Mouse (Mus musculus): ENCODE data around the gene Klc3. TPM values are rescaled to one million over a fixed set of nuclear protein-coding genes. Genes with fewer than 3 reads are reported as not detected.

Gene Klc3
- total RNA-seq, 2 experiments from 2014 or later = 0.24 to 0.92 TPM

DNA sequence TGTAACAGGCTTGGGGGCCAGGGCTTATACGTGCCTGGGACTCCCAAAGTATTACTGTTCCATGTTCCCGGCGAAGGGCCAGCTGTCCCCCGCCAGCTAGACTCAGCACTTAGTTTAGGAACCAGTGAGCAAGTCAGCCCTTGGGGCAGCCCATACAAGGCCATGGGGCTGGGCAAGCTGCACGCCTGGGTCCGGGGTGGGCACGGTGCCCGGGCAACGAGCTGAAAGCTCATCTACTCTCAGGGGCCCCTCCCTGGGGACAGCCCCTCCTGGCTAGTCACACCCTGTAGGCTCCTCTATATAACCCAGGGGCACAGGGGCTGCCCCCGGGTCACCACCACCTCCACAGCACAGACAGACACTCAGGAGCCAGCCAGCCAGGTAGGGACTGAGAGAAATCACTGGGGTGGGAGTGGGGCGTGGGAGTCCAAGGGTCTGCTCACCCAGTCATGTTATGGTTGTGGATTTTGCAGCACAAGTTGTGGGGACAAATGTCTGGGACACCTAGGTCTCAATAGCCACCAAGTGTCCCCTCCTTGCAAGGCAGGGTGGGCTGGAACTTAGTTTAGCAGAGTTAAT, 7.0 kb upstream of the Klc3 start:
- intact Hi-C loops (cut with DNase I) = no loop called here
- peak; percentile 67 to 69 for DNase-seq

DNA sequence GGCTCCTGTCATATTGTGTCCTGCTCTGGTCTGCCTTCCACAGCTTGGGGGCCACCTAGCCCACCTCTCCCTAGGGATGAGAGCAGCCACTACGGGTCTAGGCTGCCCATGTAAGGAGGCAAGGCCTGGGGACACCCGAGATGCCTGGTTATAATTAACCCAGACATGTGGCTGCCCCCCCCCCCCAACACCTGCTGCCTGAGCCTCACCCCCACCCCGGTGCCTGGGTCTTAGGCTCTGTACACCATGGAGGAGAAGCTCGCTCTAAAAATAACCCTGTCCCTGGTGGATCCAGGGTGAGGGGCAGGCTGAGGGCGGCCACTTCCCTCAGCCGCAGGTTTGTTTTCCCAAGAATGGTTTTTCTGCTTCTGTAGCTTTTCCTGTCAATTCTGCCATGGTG, 5.8 kb upstream of the Klc3 start:
- DNase-seq = peak in 1 of 2 experiments; percentile 32
- intact Hi-C loops (cut with DNase I) = loop anchor here (5.0 to 10.0 kb wide), 4 partner anchors 93 to 295 kb away; no protein-coding TSS in a partner anchor

DNA sequence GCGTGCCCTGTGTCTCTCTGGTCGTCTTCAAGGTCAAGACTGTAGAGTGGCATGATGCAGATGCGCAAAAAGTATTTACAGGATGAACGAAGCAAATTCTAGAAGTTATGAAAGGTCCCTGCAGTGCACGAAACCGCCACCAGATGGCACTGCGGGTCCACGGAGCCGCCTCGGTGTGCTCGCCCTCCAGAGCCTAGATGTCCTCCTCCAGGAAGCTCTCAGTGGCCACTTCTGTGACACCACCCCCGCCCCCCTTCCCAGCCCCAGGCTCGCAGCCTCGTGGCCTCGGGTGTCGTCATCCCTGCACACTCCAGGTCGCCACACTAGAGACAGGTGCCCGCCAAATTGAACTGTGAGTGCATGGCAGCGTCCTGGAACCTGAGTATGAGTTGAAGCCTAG, 1.5 kb upstream of the Klc3 start:
- intact Hi-C loops (cut with DNase I) = loop anchor here (5.0 to 10.0 kb wide), 4 partner anchors 97 to 299 kb away; no protein-coding TSS in a partner anchor
- peak; percentile 81 to 94 for DNase-seq

DNA sequence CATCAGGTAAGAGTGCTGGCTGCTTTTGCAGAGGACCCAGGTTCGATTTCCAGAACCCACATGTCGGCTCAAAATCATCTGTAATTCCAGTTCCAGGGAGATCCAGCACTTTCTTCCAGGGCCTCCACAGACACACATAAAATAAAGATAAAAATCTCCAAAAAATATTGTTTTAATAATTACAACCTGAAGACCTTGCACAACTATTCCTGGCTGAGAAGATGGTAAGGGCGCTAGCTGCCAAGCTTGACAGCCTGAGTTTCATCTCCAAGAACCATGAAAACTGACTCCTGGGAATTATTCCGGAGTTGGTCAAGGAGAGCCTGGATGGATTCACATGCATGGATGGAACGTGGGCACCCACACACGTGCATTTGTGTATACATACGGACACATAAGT, 572 bp upstream of the Klc3 start, which contains the start of gene Ckm:
Ckm (plus strand) TSS at position 301 of the 400 bp plus-strand sequence.
- DNase-seq = no peak
- intact Hi-C loops (cut with DNase I) = loop anchor here (10.0 kb wide), 1 partner anchor 300 kb away; no protein-coding TSS in a partner anchor

DNA sequence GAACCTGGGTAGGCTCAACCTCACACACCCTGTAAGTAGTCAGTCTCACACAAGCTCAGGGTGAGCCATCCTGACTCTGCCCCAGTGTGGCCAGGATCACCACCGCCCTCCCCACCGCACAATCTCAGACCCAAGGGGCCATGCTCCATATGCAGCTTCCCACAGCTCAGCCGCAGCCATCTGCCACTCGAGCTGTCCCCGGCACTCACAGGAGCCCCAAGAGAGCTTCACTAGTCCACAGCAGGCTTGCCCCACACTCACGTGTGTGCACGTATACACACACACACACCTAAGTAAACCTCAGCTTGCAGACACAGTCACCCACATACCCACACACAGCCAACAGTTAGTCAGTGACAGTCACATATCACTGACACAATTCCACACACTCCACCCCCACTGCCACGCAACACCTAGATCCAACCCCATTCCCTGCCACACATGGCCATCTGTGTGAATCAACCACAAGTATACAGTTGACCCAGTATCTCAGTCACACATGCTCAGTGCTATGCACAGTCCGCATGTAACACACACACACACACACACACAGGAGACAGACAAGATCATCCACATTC, 1.3 kb downstream of the Klc3 start:
- intact Hi-C loops (cut with DNase I) = loop anchor here (10.0 kb wide), 1 partner anchor 302 kb away; no protein-coding TSS in a partner anchor

DNA sequence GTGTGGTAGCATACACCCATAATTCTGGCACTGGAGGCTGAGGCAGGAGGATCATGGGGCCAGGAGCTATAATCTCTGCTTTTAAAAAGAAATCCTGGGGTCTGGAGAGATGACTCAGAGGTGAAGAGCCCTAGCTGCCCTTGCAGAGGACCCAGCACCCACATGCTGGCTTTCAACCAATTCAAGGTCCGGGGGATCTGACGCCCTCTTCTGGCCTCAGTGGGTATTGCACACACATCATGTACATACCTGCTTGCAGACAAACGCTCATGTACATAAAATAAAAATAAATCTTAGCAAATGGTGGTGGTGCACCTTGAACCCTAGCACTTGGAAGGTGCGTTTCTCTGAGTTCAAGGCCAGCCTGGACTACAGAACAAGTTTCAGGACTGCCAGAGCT, 3.0 kb downstream of the Klc3 start:
- DNase-seq = no peak
- intact Hi-C loops (cut with DNase I) = loop anchor here (10.0 kb wide), 1 partner anchor 304 kb away; no protein-coding TSS in a partner anchor

More for the DNA sequence above, 1.3 kb downstream of the Klc3 start:
- no peak for DNase-seq

DNA sequence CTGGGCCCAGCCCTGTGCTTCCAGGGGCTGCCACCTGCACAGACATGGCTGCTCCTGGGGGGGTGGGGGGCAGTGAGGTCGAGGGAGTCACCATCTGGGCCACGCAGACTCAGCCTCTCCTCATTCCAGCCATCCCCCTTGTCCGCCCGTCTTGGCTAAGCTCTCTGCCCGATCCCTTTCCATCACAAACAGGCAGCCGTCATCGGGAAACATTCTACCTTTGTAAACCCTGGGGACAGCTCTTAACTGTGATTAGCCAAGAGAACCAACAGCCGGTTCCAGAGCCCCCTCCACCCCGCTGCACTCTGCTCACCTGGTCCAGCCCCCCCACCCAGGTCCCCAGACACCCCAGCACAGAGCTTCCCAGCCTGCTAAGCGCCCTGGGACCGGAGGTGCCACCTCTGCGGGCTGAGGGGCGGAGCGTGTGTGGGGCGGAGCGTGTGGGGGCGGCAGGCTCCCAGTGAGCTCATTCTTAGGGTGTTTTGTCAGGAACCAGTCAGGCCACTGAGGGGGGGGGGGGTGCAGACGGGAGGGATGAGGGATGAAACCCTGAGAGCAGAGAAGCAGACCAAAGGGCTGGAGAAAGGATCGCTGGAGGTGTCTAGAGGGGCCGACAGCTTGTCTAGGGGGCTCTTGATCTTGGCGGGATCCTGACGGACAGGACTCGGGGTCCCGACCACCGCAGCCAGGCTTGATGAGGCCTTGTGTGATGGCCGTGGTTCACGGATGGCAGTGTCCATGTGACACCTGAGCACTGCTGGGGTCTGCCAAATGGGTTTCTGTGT, 4.2 kb downstream of the Klc3 start:
- peak in 1 of 2 experiments; percentile 45 for DNase-seq
- intact Hi-C loops (cut with DNase I) = loop anchor here (10.0 kb wide), 1 partner anchor 305 kb away; no protein-coding TSS in a partner anchor

DNA sequence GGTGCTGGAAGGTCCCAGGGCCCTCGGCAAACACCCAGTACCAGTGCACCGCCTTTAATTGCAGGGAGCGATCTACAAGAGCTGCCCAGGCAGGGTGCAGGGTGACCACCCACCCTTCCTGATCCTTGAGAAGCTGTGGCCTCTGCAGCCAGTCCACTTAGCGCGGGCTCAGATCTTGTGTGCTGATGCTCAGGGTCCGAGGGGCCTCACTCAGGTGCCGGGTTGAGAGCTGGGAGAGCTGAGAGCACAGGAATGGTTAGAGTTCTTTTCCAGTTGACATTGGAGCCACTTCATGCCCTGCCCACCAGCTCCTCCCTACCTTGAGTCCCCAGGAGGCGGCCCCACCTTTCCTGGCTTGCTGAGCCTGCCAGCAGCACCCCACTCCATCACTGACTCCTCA, 9.4 kb downstream of the Klc3 start:
- DNase-seq = no peak
- intact Hi-C loops (cut with DNase I) = no loop called here

DNA sequence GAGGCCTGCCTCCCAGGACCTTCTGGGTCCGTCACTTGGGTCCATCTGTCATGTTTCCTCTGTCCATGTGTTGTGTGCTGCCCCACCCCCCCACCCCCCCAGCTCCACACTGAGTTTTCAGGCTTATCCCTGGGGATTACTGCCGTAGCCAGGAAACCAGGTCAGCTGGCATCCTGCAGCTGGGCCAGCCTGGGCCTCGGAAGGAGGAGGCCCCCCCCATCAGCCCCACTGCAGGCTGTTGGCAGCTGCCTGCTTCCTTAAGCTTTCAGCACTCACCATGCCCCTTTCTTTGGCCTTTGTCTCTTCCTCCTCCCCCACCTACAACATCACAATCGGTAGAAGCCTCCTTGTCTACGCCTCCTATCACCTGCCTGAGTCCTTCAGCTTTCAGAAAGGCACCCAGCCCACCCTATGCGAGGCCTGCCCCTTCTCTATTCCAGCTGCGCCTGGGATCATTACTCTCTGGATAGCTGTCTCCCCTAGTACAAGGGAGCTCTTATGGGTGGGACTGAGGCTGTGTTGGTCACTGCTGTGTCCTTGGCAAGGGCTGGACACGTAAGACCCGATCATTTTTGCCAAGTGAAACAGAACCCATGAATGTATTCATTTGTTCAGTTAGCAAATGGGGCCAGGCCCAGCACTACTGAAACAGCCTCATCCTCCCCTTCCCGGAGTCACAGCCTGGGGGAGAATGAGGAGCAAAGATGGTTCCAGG, 15.0 kb downstream of the Klc3 start:
- no peak for DNase-seq
- intact Hi-C loops (cut with DNase I) = no loop called here

DNA sequence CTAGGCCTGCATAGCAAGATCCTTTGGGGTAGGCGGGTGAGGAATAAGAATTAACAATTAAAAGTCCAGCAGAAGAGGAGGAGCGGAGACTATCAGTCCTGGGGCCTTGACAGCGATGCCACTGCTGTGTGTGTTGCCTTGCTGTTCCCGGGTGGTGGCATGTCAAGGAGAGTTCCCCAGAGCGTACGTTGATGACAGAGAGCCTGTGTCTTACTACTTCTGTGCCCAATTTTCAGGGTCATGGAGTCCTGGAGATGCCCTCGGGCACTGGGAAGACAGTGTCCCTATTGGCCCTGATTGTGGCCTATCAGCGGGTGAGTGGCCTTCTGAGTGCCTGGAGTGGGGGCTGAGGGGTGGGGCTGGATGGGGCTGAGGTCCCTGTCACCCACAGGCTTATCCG, 20.2 kb downstream of the Klc3 start:
- DNase-seq = no peak
- intact Hi-C loops (cut with DNase I) = no loop called here

DNA sequence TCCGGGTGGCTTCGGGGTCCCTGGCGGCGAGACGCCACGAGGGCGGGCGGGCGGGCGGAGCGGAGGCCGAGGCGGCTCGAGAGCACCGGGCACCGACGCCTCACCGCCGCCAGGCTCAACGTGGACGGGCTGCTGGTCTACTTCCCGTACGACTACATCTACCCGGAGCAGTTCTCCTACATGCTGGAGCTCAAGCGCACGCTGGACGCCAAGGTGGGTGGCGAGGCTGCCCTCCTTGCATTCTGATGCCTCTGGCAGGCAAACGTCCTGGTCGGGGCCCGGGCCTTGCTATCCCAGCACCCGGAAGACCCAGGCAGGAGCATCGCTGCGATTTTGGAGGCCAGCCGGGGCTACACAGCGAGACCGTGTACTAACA, 21.8 kb downstream of the Klc3 start:
- intact Hi-C loops (cut with DNase I) = no loop called here
- DNase-seq = no peak

DNA sequence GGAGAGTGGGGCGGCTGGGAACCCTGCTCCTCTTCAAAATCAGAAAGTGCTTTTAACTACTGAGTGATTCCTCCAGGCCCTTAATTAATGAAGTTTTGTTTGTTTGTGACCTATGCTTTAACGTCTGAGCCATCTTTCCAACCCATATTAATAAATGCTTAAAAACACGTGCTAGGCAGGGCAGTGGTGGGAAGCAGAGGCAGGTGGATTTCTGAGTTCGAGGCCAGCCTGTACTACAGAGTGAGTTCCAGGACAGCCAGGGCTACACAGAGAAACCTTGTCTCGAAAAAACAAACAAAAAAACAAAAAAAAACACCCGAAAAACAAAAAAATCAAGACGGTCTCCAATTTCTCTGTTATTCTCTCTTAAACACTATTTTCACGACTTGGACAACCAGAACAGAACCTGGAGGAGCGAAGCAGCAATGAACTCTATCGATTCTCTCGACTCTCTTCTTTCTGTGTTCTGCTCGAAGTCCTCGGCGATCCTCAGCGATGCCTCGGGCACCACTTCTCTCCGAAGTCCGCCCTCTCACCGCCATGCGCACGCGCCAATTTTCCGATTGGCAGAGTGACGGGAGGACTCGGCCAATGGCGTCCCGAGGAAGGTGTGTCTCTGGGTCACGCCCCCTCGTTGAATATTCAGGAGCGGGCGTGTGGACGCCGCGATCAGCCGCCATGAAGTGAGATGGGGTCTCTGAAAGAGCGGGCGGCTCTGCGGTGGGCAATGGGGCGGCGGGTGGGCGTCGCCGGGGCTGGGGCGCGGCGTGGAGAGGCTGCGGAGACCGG, 22.3 kb downstream of the Klc3 start, which contains the start of gene Ercc2:
Ercc2 (plus strand) TSS at position 634 of the 789 bp plus-strand sequence.
- intact Hi-C loops (cut with DNase I) = no loop called here
- DNase-seq = peak; percentile 99

DNA sequence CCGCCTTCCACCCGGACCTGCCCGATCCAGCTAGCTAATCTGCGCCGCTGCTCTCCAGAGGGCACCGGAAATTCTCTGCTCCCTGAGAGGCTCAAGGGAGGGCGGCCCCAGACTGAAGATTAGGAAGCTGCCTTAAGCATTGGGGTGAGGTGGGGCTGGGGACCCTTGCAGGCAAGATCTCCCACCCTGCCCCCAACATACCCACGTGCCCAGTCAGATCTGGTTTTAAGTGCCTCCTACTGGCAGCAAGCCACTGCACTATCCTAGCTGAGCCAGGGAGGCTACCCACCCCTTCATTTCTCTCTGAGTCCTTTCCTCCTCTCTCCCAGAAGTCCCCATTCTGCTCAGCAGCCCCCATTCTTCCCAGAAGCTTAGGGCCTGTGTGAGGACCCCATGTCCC, 25.9 kb downstream of the Klc3 start:
- intact Hi-C loops (cut with DNase I) = no loop called here
- DNase-seq = no peak

DNA sequence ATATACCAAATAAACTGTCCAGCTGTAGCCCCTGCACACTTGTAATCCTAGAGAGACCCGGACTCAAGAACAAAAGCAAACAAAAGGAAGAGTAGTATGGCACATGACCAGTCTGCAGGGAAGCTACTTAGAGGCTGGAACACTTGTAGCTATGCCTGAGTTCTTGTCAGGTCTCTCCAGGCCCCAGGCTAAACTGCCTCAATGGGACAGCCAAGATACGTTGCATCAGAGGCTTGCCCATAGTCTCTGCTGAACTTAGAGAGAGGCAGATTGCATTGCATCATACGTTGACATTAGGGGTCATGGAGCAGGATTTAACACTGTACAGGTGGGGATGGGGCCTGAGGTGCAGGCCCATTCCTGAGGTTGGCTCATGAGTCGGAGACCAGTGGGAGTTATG, 27.9 kb downstream of the Klc3 start:
- intact Hi-C loops (cut with DNase I) = no loop called here
- no peak for DNase-seq

DNA sequence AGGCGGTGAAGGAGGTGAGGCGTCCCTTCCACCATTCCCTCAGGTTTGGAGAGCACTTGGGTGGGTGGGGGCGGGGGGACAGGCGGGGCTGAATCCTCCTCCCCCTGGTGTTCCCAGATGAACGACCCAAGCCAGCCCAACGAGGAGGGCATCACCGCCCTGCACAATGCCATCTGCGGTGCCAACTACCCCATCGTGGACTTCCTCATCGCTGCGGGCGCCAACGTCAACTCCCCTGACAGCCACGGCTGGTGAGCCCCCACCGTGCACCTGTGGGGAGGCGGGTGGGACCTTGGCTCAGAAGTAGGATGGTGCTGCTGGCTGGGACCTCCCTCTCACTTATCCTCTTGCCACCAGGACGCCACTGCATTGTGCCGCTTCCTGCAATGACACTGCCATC, 28.5 kb downstream of the Klc3 start:
- DNase-seq = no peak
- intact Hi-C loops (cut with DNase I) = no loop called here

DNA sequence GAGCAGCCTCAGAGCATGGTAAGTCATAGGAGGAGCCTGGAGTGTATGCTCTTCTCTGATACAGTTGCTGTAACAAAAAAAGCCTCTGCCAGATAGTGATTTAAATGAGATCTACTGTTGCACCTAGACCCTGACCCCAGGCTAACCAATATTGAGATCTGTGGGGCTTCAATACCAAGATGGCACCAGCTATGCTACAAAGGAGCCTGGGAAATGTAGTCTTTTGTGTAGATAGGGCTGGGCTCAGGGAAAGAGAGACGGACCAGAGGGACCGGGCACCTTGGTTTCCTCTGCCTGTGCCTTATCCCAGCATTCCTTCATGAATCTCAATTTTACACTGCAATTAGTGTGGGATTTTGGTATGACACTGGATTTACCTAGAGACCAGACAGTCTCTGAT, 30.5 kb downstream of the Klc3 start:
- intact Hi-C loops (cut with DNase I) = no loop called here
- no peak for DNase-seq

DNA sequence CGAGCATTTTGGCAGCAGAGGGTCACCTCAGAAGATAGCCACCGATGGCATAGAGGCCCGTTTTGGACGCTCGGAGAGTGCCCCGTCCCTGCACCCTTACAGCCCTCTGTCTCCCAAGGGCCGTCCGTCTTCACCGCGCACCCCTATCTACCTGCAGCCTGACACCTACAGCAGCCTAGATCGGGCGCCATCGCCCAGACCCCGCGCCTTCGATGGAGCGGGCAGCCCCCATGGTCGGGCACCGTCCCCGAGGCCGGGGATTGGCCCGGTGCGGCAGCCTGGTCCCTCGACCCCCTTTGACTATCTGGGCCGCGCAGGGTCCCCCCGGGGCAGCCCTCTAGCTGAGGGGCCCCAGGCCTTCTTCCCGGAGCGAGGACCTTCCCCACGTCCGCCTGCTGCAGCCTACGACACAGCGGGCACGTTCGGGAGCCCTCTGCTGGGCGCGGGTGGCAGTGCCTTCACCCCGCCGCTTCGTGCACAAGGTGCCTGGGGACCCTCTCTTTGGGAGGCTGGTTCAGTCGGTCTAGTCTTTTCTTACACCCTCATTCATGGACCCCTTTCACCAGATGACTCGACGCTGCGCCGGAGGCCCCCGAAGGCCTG, 34.0 kb downstream of the Klc3 start:
- intact Hi-C loops (cut with DNase I) = no loop called here
- DNase-seq = peak; percentile 58 to 71

DNA sequence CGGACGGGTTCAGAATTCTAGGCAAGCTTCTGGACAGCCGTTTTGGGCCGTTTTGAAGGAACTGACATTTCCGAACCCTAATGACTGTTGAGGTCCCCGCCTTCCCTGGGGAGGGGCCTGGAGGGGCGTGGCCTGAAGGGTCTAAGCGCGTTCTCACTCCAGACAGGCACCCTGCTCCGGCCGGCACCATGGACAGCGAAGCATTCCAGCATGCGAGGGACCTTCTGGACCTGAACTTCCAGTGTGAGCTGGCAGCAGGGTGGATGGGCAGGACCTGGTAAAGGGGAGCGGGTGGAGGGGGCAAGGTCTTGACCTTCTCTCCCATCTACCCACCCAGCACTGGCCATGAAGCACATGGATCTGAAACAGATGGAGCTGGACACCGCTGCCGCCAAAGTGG, 35.5 kb downstream of the Klc3 start:
- intact Hi-C loops (cut with DNase I) = no loop called here

DNA sequence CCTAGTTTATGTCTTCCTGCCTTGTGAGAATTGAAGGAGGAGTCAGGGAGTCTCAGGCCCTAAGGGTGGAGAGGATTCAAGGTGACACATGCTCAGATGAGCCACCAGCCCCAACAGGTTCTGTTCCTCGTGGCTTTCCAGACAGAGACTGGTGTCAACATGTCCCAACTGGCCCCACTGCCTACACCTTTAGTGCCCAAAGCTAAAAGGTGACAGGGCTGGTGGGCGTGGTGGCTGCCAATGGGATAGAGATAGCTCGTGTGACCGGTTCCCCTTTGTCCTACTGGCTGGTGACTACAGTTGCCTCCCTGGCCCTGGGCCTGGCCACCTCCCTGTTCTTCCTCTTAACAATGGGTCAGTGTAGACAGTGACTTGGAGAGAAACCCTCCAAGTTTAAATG, 38.5 kb downstream of the Klc3 start:
- no peak for DNase-seq
- intact Hi-C loops (cut with DNase I) = loop anchor here (2.0 kb wide), 1 partner anchor 65 kb away; no protein-coding TSS in a partner anchor

More for the DNA sequence above, 35.5 kb downstream of the Klc3 start:
- DNase-seq = peak in 1 of 2 experiments; percentile 38

Measured in heart, postnatal 36 days (tissue).